Mouse (Mus musculus): ENCODE results near the gene Pkd1l1.

Gene Pkd1l1

DNA sequence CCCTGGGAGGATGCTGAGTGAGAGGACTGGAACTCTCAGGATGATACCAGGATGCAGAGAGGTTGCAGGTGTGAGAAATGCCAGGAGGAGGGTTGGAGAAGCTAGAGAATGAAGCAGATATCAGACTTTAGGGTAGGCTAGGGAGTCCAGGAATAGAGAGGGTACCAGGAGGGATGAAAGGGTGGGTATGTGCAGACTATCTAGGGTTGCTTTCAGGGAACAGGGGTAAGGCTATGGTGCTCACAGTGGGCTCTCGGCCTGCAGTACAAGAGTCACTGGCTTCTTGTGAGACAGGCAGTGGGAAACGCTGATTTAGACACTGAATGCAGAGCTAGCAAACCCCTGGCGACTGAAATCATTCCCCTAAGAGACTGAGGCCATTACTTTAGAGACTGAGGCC lies at the start of gene Pkd1l1:
TSS of gene Pkd1l1 (minus strand) at position 101 of the 400 bp plus-strand sequence.
- no peak for DNase-seq (ENCODE audit: low spot score)

DNA sequence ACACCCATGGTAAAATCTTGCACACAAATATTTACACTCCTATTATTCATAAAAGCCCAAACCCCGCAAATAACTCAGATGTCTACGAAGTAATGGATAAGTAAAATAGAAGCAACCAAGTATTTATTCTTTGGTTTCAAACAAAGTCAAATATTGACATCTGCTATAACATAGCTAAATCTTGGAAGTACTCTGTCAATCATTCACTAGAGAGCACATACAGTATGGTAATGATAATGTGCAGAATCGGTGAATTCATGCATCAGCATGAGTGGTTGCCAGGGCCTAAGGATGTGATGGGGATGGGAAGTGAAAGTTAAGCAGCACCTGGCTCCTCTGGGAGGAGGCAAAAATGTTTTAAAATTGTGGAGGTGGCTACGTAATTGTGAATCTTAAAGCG lies 47.1 kb upstream of the Pkd1l1 start:
- no peak for DNase-seq (ENCODE audit: low spot score)

DNA sequence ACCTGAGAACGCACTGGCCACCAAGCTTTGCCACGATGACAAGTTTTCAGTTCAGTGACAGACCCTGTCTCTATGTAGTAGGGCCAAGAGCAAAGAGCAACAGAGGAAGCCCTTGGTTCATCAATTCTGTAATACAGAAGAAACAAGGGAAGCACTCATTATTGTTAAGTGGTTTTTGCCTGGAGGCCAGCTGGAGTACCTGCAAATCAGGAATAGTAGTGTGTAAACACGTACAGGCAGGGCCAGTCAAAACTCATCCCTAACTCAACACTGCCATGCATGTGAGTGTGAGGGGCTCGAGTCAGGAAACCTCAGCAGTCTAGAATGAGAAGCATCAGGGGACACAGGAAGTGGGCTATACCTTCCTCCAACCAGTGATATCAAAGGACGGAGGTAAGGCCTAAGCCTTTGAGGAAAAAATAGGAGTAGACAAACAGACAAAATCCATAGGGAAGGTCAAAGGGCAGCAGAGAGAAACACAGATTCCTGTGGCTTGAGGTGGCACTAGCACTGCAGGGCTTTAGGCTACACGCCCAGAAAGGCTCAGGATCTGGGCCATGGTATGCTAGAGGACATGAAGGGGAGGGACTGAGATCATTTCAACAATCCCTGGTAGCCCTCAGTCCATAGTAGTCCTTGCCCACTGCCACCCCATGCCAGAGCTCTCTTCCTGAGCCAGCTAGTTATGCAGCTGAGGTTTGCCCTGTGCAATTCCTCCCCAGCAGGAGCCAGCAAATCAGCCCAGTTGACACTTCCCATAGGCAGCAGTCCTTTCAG lies 45.6 kb upstream of the Pkd1l1 start:
- no peak for DNase-seq (ENCODE audit: low spot score)

DNA sequence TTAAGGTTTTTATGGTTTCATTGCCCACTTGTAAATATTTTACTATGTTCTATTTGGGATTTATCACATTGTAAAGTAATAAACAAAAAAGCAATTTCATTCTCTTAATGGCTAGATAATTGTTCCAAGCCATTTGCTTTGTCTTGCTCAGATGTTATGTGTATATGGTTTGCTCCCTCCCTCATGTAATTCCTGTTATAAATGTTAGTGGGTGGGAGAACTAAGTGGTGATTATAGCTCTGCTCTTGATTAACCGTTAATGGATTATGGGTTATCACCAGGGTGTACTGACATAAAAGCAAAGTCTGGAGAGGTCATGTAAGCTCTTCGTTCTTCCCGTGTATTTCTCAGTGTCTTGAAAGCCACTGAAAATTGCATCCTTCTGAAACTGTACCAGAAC lies 41.7 kb upstream of the Pkd1l1 start:
- DNase-seq (ENCODE audit: low spot score) = no peak

DNA sequence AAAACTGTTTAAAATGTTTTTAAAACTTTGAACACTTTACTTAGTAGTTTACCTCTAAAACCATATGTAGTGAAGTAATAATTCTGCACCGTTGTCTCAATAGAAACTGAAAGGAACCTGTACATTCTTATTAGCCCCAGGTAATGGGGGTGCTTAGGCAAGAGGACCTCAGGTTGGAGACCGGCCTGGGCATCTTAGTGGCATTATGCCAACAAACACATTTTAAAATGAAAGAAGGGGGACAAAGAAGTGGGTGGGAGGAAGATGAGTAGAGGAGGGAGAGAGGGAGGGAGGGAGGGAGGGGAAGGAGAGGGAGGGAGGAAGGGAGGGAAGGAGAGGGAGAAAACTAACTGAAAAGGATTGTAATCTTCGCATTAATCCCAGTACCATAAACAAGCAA lies 38.3 kb upstream of the Pkd1l1 start:
- DNase-seq (ENCODE audit: low spot score) = no peak

DNA sequence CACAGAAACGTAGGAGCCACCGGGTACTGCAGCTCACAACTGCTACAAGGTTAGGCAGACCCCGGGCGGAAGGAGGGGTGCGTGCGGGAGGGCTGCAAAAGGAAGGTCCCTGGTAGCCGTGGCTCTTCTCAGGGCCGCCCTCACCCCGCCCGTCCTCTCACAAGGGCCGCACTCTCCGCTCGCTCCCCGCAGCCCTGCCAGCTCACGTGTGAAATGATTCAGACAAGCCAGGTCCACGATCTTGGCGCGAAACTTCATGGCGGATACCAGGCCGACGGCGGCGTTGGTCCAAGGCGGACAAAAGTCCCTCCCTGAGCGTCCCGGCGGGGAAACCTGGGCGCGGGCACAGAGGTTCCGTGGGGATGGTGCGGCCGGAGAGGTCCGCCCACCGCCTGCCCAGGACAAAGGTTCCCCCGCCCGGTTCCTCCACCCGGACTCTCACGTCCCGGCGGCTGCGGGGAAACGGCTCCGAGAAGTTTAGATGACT lies 37.8 kb upstream of the Pkd1l1 start, which contains the start of gene Hus1:
TSS of gene Hus1 (minus strand) at position 339 of the 487 bp plus-strand sequence.
- DNase-seq (ENCODE audit: low spot score) = peak; percentile 91

DNA sequence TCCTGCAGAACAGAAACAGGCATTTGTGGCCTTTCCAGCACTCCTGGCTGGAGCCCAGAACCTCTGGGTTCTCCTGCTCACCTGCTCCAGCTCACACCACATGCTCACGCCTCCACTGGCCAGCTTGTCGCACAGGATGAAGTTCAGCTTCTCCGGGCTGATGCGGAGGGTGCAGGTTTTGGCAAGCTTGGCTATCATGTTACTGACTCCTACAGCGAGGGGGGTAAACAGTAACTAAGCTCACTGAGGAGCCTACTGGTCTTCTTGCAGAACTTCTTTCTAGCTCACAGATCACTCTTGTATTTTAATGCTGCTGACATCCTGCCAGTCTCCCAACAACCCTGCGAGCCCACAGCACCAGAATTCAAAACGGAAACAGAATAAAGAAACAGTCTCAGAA lies 37.4 kb upstream of the Pkd1l1 start:
- peak; percentile 30 for DNase-seq (ENCODE audit: low spot score)

DNA sequence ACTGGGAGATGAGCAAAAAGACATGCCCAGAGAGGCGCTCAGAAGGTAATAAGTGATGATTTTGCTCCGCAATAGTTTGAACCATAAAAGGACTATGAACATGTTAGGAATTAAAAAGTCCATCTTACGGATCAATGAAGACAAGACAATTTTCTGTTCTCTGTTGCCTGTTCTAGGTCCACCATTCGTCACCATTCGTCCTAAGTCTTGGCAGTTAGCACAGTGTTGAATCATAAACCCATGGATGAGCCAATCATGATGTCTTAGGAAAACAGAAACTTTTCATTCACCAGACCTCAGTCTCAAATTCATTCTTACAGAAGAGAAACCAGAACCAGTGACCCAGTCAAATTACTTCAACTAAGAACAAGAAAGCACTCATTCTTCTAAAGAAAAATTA lies 35.7 kb upstream of the Pkd1l1 start:
- no peak for DNase-seq (ENCODE audit: low spot score)

DNA sequence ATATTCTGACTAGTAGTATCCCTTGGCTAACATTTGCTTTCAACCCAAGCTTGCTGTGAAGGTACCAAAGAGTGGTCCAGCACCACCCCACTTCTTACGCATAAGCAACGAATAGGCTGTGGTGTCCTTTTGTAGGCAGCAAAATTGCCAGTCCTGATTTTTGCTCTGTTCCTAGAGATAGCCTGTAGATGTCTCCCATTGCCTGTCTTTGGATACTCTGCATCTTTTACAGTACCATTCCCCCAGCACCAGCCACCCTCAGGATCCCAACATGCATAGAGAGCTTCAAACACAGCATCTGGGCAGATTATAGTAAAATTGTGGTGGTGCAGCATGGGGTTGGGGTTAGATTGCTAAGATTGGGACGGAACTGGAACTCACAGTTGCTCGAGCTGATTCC lies 15.0 kb upstream of the Pkd1l1 start:
- no peak for DNase-seq (ENCODE audit: low spot score)

DNA sequence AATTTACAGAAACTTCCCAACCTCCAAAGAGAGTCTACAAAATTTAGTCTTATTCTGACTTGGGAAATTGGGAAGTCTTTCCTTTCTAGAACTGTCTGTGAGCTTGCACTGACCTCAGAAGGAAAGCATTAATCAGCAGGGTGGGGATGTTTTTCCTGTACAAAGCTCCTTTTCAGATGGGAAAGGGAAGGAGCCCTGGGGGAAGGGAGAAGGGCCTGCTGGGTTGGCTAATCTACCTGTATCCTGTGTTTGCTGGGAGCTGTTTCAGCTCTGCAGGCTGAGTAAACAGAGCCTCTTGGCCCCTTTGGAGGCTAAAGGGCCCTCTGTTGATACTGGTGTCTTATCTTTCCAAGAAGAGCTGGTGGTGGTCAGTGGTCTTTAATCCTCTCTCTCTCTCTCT lies 13.0 kb upstream of the Pkd1l1 start:
- DNase-seq (ENCODE audit: low spot score) = no peak

DNA sequence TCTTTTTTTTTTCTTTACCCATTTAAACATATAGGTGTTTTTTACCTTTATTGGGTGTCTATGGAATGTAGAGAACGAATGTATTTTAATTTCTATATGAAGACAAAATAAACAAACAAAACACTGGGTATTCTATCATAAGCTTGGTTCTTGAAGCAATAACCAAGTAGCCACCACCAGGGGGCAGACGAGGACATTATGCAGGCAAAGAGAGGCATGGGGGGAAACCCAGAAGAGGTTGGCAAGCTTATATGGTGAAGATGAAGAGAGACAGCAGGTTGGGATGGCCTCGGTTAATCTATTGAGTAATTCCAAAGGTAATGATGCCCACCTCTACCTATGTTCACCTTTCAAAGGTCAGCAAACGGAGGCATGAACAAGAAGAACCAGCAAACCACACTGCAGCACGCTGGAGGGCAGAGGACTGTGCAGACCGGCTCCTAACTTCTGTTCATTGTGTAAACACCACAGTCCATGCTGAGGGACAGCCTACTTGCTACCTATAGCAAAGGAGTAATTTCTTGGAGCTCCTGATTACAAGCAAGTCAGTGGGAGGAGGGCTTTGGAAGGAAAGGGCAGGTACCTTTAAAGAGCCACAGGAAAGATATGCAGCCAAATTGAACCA lies 10.3 kb upstream of the Pkd1l1 start:
- peak; percentile 54 for DNase-seq (ENCODE audit: low spot score)

DNA sequence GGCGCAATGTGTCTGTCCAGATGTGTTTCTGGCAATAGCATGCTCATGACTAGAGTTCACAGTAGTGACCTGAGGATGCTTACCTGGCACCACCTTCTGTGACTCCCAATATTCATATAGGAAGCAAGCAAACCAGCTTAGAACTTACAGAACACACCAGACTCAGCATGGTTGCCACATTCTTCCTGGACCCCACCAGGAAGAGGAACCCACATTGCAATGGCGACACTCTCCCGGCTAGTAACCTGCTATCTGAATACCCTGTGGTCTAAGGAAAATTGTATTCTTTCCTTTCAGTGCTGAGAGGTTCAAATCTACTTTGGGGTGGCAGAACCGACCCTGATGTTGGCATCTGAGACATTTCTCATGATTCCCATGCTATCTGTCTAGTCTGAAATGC lies 5.1 kb upstream of the Pkd1l1 start:
- no peak for DNase-seq (ENCODE audit: low spot score)

DNA sequence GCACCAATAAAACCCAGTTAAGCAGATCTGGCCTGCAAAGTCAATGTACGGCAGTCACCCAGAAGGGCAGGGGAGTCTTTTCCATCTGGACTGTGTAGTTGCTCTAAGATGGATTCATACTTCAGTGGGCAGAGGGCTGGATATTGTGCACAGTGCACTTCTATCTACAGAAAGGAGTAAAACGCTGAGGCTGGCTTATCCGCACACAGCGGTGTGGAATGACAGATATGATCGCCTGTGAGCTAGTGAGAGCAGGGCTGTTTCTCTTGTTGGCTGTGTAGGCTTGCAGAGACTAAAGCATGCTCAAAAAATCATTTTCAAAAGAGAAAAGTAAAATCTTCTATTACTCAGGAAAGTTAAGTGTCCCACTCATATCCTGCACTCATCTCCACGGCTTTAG lies 973 bp downstream of the Pkd1l1 start:
- DNase-seq (ENCODE audit: low spot score) = no peak

DNA sequence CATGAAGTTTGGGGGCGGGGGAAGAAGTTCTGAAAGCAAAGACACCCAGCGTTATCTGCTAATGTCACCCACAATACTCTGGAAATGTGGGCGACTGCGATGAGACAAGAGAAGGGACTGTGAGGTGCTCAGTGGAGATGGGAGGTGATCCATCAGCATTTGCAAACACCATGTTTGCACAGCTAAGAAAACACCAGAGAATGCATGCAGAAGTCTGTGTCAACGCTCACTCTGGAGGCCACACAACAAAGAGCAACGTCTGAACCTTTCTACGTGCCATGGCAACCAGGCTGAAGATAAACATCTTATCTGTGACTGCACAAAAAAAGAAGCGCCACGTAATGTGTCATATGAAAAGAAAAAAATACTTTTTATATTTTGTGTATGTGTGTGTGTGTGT lies 2.6 kb downstream of the Pkd1l1 start:
- DNase-seq (ENCODE audit: low spot score) = no peak

DNA sequence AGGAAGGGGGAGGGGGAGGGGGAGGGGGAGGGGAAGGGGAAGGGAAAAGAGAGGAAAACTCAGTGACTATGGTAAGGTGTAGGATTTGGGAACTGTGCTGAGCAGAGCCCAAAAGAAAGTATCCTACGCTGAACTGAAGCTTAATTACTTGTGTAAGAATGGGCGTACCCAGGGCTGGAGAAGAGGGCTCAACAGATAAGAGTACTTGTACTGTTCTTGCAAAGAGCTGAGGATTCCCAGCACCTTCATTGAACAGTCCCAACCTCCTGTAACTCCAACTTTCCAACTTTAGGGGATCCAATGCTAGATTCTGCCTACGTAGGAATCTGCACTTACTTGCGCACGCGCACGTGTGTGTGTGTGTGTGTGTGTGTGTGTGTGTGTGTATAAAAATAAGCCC lies 5.0 kb downstream of the Pkd1l1 start:
- DNase-seq (ENCODE audit: low spot score) = no peak

DNA sequence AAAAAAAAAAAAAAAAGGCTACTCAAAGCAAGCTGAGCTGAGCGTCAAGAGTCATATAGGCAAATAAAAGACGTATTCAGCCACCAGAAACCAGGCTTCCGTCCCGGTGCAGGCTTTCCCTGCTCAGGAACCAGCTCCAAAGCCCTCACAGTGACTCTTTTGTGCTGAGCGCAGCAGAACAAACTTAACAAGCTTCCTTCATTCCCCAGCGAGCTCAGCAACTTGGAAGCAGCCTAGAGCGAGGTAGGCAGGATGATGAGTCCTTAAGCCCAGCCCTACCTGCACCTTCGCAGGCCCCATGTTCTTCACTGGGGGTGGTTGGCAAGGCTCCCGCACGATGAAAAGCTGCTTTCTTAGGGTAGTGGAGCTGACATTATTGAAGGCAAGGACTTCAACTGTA lies 14.5 kb downstream of the Pkd1l1 start:
- no peak for DNase-seq (ENCODE audit: low spot score)

DNA sequence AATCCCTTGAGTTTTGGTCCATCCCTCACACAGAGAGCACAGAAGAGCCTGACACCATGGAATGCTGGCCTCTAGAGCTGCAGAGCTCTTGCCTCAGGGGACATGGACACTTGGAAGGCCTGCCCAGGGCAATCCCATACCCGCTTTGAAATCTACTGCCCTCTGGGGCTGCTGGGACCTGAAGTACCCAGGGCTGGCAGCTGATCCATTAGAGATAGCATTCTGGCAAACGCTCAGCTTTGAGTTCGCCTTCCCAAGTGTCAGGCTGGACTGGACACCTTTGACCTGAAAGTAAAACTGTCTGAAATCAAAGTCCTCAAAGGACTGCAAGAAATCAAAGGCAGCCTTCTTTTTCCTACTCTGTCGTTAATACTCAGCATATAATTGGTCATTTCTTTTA lies 15.0 kb downstream of the Pkd1l1 start:
- no peak for DNase-seq (ENCODE audit: low spot score)

DNA sequence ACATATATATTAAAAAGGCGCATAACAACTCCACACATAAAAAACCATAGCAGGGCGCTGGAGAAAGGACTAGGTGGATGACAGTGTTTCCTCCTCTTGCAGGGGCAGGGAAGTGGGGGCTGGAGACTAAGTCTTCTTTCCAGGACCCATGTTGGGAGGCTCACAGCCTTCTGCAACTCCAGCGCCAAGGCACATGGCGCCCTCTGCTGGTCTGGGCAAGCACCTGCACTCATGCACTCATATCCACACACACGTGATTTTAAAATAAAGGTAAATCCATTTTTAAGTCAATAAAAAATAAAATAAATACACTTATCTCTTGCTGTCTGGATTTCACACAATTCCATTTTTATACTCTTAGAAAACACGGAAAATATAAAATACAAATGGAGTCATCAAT lies 16.0 kb downstream of the Pkd1l1 start:
- no peak for DNase-seq (ENCODE audit: low spot score)

DNA sequence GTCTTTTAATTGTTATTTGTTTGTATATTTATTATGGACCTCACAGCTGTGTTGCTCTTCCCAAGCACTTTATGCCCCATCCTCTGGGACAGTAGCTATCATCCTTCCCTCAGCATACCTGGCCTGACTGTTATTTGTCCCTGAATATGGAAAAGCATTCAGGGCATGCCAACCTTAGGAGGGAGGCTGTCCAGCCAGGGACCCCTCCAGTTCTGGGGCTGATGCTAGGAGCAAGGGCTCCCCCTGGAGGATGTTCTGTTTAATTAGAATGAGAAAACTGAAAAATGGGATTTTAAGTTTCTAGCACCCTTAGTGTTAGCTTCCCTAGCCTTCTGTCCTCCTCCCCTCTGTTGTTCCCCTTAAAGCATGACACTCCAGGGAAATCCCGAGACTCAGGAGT lies 17.4 kb downstream of the Pkd1l1 start:
- no peak for DNase-seq (ENCODE audit: low spot score)

DNA sequence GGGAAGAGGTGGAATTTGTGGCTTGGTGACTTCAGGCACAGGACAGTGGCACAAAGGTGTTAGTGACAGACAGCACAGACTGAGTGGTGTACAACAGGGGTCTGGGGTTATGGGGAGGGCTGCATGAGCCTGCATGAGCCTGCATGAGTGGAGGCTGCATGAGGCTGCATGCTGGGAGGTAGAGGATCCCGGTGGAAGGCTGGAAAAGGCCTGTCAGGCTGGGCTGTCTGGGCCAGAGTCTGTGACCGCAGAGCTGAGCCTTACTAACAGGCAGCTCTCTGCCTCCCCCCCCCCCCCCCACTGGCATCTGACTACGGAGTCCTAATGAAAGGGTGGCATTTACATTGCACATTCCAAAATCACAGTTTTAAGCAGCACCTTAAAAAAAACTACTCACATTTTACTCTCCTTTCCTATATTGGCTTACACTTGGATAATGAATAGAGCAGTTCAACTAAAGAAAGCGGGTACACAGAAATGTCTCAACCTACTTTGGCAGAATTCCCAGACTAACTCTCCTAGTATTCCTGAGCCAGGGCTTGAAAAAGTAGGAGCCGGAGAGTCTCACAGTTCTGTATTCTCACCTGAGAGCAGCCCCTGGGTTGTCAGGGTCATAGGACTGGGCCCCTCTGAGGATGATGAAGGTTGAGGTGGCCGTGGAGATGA lies 23.2 kb downstream of the Pkd1l1 start:
- DNase-seq (ENCODE audit: low spot score) = no peak

DNA sequence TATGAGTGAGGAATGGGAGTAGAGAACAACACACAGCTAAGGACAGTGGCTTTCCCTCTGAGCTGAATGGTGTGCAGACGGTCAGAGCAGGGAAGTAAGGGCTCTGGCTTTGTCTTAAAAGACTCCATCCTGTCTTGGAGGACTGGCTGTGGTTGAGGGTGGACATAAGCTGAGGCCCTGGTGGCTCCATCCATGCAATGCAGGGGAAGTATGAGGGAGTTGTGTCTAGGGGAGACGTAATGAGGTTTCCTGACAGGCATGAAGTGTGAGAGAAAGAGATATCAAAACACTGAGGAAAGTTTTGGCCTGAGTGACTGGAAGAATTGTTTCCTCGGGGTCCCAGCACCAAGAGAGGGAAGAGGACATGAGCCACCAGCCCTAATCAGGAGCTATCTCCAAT lies 24.2 kb downstream of the Pkd1l1 start:
- no peak for DNase-seq (ENCODE audit: low spot score)

DNA sequence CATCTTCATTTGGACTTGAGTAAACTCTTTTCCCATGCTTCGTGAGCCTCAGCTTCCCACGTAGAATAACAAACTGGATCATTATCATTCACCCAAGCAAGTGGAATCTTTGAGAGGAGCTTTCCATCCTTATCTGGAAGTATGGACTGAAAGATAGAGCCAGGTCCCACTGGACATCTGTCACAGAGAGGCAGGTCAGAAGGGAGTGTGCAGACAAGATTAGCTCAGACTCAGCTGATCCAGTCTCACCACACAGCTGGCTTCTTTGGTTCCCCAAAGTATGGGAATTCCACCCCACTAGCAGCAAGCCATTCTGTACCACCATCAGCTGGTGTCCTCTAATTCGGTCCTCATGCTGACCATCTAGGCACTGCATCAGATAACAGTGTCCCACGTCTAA lies 29.0 kb downstream of the Pkd1l1 start:
- DNase-seq (ENCODE audit: low spot score) = no peak

DNA sequence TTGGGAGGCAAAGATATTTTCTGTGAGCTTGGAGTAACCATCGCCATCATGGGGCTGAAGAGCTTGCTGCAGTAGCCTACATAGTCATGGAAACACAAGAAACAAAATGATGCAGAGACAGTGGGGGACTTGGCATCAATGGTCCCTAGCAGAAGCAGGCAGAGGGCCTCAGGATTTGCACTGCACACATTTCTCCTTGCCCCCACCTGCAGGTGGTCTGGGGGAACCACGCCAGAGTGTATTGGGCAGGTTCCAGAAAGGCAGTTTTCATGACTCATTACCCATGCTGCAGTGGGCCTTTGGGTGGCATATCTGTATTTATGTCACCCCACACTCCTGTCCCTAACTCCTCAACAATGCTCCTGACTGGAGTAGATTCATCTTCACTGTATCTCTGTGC lies 30.6 kb downstream of the Pkd1l1 start:
- DNase-seq (ENCODE audit: low spot score) = no peak

Data from ovary, postnatal 36 days (tissue).